Mouse (Mus musculus): Measurements from ENCODE around the gene Farsa. TPM values are rescaled to one million over a fixed set of nuclear protein-coding genes. Genes with fewer than 3 reads are reported as not detected.

Farsa gene
- polyA plus RNA-seq, 1 experiment, result 109 TPM

DNA sequence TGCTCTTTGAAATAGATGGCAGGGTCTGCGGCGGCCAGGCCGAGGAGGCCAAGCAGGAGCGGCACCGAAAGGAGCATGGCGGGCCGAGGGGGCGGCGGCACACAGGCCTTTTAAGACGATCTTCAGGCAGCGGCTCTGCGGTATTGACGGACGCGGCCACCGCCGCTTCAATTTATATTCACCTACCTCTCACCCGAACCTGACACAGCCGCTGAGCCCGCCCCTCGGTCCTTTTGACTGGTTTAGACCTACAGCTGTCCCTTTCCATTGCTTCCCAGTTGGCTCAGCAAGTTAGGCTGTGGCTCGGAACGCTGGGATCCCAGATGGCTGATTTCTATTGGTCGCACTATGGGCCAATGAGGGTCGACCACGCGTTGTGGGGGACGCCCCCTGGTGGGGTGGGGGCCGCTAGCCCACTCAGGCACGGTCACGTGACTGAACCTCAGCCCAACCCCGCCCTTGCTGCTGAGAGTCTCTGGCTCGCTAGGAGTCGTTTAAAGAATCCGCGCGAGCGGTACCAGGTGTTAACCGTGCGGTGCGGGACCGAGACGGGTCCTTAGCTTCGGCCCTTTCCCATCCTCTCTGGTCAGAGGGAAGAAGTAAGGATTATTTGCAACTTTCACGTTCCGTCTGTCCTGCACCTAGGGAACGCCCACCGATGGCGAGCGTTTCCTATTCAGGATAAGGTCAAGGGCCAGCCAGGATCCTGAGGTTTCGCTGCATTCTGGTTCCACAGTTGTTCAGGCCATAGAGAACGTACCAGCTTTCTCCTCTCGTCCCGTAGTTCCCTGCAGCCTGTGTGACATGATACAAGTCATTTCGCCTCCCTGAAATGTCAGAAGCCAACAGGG, 9.8 kb upstream of the Farsa start, which contains the start of gene Calr:
Gene Calr (minus strand): TSS at position 213 of the 851 bp plus-strand sequence.
- TF ChIP-seq CTCF (IDR thresholded peaks at IDR 0.05; ENCODE audit: borderline replicate concordance, extremely low read depth, insufficient read depth, insufficient read length) (no peak), POLR2A (IDR thresholded peaks at IDR 0.05; ENCODE audit: borderline replicate concordance, extremely low read depth, insufficient read depth, insufficient read length, poor library complexity, severe bottlenecking) (peak; percentile 98)
- DNase-seq (ENCODE audit: low read depth), result peak; percentile 100

DNA sequence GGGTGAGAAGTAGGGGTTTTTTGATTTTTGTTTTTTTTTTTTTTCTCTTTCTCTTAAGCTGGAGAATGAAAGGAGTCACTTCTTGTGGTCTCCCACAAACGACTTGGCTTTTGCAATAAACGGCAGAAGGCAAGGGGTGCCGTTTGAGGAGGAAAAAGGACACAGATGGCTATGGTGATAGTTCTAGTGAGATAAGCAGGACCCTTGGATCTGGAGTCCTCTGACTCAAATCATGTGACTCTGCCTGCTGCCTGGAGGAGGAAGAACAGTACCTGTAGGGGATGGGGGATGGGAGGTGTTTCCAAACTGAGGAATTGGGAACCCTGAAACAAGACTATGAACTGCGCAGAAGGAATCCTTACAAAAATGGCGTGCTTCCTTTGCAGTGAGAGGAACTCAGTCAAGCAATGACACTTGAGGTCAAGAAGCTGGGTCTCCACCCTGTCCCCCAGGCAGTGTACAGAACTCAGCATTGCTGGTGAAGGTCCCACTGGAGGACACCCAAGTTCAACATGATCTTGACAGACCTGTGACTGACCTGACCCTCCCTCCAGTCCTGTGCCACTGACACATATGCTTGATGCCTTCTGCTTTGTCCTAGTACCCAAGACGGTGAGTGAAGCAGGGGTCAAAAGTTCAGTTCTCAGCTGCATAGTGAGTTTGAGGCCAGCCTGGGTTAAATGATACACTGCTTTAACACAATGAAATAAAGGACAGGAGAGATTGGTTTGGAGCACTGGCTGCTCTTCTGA, 8.9 kb upstream of the Farsa start:
- no peak for DNase-seq (ENCODE audit: low read depth)
- TF ChIP-seq POLR2A (IDR thresholded peaks at IDR 0.05; ENCODE audit: borderline replicate concordance, extremely low read depth, insufficient read depth, insufficient read length, poor library complexity, severe bottlenecking), result no peak

DNA sequence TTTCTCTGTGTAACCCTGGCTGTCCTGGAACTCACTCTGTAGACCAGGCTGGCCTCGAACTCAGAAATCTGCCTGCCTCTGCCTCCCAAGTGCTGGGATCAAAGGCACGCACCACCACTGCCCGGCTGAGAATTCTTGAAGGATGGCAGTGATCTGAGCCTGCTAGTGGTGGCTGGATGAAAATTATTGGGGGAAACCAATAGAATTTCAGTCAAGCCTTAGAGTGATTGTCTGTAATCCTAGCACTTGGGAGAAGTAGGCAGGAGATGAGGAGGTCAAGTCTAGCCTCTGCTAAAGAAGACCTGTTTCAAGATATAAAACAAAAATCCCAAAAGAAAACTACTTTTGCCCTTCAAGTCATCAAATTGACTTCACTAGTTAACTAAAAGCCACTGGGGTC, 355 bp upstream of the Farsa start:
- no peak for DNase-seq (ENCODE audit: low read depth)
- TF ChIP-seq POLR2A (IDR thresholded peaks at IDR 0.05; ENCODE audit: borderline replicate concordance, extremely low read depth, insufficient read depth, insufficient read length, poor library complexity, severe bottlenecking) (no peak), CTCF (IDR thresholded peaks at IDR 0.05; ENCODE audit: borderline replicate concordance, extremely low read depth, insufficient read depth, insufficient read length) (no peak)

DNA sequence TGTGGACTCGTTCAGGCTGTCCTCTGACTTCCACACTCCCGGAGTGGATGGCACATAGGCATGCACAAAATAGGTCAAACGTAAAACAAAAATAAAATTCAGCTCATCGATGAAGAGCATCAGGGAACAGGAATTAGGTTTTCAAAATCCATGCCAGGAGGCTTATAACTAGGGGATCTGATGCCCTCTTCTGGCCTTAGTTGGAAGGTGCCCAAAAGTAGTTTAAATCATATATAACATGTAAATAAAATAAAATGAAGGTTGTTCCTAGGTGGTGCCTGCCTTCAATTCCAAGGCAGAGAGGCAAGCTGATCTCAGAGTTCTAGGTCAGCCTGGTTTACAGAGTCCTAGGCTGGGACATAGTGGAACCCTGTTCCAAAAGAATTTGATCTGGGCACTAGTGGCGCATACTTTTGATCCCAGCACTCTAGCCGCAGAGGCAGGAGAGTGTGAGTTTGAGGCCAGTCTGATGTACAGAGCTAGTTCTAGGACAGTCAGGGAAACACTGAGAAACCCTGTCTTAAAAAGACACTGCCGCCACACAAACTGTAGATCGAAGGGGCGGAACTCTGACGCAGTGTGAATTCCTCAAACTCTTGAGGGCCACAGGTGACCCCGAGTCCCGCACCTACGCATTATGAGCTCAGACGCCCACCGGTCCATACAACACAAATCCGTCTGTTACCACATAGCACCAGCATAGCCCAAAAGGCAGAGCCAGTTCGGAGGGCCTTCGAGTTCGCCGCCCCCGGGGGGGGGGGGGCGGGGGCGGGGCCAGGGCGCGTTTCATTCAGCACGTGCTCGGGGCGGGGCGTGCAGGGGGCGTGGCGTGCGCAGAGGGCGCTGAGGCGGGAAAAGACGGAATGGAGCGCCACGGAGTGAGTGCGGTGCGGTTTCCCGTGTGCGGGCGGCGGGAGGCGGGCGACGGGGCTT, 14.9 kb downstream of the Farsa start, which contains the start of gene Syce2:
Gene Syce2 (plus strand): TSS at position 736 of the 933 bp plus-strand sequence.
- DNase-seq (ENCODE audit: low read depth), result peak; percentile 75
- TF ChIP-seq POLR2A (IDR thresholded peaks at IDR 0.05; ENCODE audit: borderline replicate concordance, extremely low read depth, insufficient read depth, insufficient read length, poor library complexity, severe bottlenecking) (no peak), CTCF (IDR thresholded peaks at IDR 0.05; ENCODE audit: borderline replicate concordance, extremely low read depth, insufficient read depth, insufficient read length) (peak; percentile 11; the same call in 1 of the 2 replicates)

DNA sequence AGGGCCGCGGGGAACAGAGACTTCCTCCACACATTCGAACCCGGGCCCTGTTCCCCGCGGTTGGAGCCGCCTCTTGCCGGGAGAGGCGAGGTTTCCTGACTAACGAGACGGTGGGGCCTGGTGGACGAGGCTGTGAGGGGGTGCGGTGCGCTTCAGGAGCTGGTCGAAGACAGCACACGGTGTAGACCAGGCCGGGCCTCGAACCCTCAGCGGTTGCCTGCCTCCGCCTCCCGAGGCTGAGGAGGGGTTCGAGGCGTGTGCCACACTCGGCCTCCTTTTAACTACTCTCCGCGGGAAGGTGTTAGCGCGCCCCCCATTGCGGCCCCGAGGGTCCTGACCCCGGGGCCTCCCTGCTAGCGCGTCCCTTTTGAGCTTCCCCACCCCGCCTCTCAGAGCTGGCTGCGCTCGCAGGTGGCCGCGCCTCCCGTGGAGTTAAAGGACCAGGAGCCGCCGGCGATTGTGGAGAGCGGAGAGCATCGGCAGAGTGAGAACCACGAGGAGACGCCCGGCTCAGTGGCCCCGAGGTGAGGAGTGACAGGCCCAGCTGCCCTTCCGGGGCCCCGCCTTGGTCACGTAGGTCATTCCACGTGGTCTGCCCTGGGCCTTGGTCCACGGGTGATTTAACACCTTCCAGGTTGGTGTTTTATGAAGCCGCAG, 15.6 kb downstream of the Farsa start:
- peak; percentile 21 for DNase-seq (ENCODE audit: low read depth)
- TF ChIP-seq CTCF (IDR thresholded peaks at IDR 0.05; ENCODE audit: borderline replicate concordance, extremely low read depth, insufficient read depth, insufficient read length) (no peak), POLR2A (IDR thresholded peaks at IDR 0.05; ENCODE audit: borderline replicate concordance, extremely low read depth, insufficient read depth, insufficient read length, poor library complexity, severe bottlenecking) (no peak)

DNA sequence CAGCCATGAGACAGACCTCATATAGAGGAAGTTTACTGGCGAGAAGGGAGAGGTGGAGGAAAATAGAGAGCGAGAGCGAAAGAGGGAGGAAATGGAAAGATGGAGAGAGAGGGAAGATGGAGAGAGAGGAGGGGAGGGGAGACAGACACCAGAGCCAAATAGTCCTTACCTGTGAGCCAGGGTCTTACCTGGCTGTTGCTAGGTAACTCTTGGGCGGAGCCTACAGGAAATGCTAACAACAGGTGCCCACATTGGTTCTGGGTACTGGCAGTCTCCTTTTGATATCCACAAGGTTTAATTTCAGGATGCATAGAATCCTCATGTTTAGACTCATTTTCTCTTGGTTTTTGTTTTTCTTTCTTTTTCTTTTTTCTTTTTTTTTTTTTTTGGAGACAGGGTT, 16.2 kb downstream of the Farsa start:
- TF ChIP-seq POLR2A (IDR thresholded peaks at IDR 0.05; ENCODE audit: borderline replicate concordance, extremely low read depth, insufficient read depth, insufficient read length, poor library complexity, severe bottlenecking) (no peak), CTCF (IDR thresholded peaks at IDR 0.05; ENCODE audit: borderline replicate concordance, extremely low read depth, insufficient read depth, insufficient read length) (no peak)
- DNase-seq (ENCODE audit: low read depth), result no peak

DNA sequence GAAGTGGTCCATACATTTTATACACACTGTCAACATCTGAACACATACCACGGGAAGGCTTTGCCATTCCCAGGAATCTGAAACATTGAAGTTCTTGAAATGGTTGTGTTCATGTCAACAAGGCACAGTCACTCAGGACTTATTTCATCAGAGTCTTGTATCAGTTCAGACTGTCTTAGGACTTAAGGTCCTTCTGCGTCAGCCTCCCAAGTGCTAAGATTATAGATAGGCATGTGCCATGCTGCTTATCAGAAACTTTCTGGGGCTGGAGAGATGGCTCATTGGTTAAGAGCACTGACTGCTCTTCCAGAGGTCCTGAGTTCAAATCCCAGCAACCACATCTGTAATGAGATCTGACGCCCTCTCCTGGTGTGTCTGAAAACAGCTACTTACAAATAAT, 17.6 kb downstream of the Farsa start:
- no peak for DNase-seq (ENCODE audit: low read depth)
- TF ChIP-seq CTCF (IDR thresholded peaks at IDR 0.05; ENCODE audit: borderline replicate concordance, extremely low read depth, insufficient read depth, insufficient read length) (no peak), POLR2A (IDR thresholded peaks at IDR 0.05; ENCODE audit: borderline replicate concordance, extremely low read depth, insufficient read depth, insufficient read length, poor library complexity, severe bottlenecking) (no peak)

DNA sequence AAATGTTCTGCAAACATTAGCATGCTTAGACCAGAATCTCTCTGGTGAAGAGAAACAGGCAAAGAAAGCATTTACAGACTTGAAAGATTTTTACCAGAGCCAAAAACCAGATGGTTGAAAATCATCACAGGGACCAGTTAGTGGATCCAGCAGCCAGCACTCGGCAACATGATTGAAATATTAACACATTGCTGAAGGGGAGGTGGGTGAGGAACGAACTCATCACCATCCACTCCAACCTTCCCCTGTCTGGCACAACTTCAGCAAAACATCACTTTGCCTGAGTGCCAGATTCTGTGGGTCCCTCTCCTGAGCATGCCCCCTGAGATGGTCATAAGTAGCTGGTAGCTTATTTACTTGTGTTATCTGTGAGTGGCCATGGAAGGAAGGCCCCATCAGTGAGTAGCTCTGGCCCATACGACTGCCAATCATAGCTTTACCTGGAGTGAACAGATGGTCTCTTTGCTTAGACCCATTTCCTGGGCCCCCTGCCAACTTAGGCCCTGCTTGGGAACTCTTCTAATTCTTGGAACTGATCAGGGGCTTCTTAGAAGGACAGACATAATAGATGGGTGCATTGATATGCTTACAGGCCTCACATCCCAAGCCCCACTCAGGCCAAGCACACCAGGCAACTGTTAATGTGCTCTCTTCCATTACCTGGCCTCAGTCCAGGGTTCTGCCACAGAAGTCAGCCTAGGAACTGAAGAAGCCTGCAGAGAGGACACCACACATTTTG, 20.7 kb downstream of the Farsa start:
- peak; percentile 81 for DNase-seq (ENCODE audit: low read depth)
- TF ChIP-seq POLR2A (IDR thresholded peaks at IDR 0.05; ENCODE audit: borderline replicate concordance, extremely low read depth, insufficient read depth, insufficient read length, poor library complexity, severe bottlenecking) (no peak), CTCF (IDR thresholded peaks at IDR 0.05; ENCODE audit: borderline replicate concordance, extremely low read depth, insufficient read depth, insufficient read length) (no peak)

DNA sequence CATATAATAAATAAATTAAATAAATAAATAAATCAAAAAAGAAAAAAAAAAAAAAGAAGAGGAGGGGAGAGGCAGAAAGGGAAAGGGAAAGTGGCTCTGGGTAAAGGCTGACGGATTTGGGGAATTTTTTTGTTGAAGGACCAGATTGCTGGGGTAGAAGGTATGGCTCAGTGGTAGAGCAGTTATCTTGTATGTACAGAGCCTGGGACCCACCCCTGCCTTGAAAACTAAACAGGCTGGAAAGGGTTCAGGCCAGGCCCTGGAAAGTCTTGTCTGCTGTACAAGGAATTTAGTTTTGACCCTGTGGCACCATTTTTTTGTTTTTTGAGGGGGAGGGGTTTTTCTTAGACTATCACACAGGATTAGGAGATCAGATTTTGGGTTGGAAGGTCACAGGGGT, 22.1 kb downstream of the Farsa start:
- DNase-seq (ENCODE audit: low read depth), result no peak
- no peak for TF ChIP-seq POLR2A (IDR thresholded peaks at IDR 0.05; ENCODE audit: borderline replicate concordance, extremely low read depth, insufficient read depth, insufficient read length, poor library complexity, severe bottlenecking)
- TF ChIP-seq CTCF (IDR thresholded peaks at IDR 0.05; ENCODE audit: borderline replicate concordance, extremely low read depth, insufficient read depth, insufficient read length), result no peak

DNA sequence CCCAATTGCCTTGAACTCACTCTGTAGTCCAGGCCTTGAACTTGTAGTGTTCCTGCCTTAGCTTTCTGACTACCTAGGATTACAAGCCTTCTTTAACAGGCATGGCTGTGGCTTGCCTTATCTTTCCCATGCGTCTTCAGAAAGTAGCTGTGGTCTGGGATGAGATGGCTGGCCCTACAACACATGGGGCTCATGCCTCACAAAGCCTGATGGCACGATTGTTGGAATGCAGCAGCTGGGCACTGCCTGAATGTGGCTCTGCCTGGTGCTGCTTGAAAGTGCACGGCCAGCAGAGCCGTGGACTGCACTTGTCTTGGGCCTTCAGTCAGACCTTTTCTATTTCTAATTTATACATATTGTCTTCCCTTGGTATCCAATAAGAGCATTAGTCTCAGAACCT, 27.9 kb downstream of the Farsa start:
- no peak for TF ChIP-seq CTCF (IDR thresholded peaks at IDR 0.05; ENCODE audit: borderline replicate concordance, extremely low read depth, insufficient read depth, insufficient read length)
- TF ChIP-seq POLR2A (IDR thresholded peaks at IDR 0.05; ENCODE audit: borderline replicate concordance, extremely low read depth, insufficient read depth, insufficient read length, poor library complexity, severe bottlenecking), result no peak
- DNase-seq (ENCODE audit: low read depth), result no peak
